Mouse (Mus musculus): ENCODE data around the gene Nanos1. TPM values are rescaled to one million over a fixed set of nuclear protein-coding genes. Genes with fewer than 3 reads are reported as not detected.

The Nanos1 gene
- polyA plus RNA-seq, 1 experiment from 2014 or later = 21.2 TPM

DNA sequence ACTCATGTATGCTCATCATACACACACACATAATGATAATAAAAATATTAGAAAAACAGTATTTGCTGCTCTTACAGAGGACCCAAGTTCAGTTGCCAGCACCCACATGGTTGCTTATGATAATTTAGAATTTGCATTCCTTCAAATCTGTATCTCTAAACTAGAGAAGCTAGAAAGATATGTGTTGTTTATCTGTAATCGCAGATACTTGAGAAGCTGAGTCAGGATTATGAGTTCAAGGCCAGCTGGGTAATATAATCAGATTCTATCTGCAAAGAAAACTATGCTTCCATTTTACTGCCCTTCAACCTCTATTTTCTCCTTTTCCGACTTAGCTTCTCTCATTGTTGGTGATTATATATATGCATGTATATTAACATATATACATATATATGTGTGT, 41.6 kb downstream of the Nanos1 start:
- WGBS = 89% methylated on average over 2 of the region's 2 CpGs
- no peaks in the 10 kb centered on the region for H3K9me3 ChIP-seq (ENCODE audit: control insufficient read depth, low read length)
- no peak overlapping the region for H3K4me3 ChIP-seq (ENCODE audit: low read depth, low read length)
- H3K27ac ChIP-seq (ENCODE audit: low read depth, low read length) = no peak overlapping the region
- H3K4me1 ChIP-seq (ENCODE audit: control insufficient read depth, insufficient read depth, low read length) = no peaks in the 10 kb centered on the region
- ATAC-seq (ENCODE audit: low read depth) = no peak
- no peaks in the 10 kb centered on the region for H3K27me3 ChIP-seq (ENCODE audit: control insufficient read depth, insufficient read depth, low read length)
- no peak overlapping the region for H3K4me2 ChIP-seq (ENCODE audit: low read depth, low read length)
- H3K9ac ChIP-seq (replicated peaks; ENCODE audit: low read depth, low read length) = no peak overlapping the region
- H3K36me3 ChIP-seq (ENCODE audit: control insufficient read depth, insufficient read depth, low read length) = no peaks in the 10 kb centered on the region

DNA sequence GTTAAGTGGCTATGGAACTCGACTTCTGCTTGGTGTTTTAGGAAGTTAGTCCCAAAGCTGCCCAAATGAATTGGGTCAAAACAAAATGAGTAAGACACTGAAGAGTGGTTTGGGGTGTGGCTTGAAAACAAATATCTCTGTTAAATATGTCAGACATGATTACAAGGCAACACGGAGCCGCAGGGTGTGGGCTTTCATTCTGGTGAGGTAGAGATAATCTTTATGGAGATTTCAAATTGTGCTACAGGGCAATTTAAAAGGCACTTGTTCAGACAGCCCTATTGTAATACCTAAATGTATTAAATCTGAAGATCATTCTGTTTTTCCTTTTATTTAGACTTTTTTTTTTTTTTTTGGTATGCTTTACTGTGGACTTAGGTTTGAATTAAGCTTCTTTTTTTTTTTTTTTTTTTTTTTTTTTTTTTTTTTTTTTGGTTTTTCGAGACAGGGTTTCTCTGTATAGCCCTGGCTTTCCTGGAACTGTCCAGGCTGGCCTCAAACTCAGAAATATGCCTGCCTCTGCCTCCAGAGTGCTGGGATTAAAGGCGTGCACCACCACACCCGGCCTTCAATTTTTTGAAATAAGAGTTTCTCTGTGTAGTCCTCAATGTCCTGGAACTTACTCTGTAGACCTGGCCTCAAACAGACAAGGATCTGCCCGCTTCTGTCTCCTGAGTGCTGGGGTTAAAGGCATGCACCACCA, 44.2 kb downstream of the Nanos1 start:
- ATAC-seq (ENCODE audit: low read depth) = no peak
- H3K36me3 ChIP-seq (ENCODE audit: control insufficient read depth, insufficient read depth, low read length) = no peaks in the 10 kb centered on the region
- no peaks in the 10 kb centered on the region for H3K4me1 ChIP-seq (ENCODE audit: control insufficient read depth, insufficient read depth, low read length)
- WGBS = 81% methylated on average over 7 of the region's 7 CpGs
- H3K27me3 ChIP-seq (ENCODE audit: control insufficient read depth, insufficient read depth, low read length) = no peaks in the 10 kb centered on the region
- H3K4me2 ChIP-seq (ENCODE audit: low read depth, low read length) = no peak overlapping the region
- H3K4me3 ChIP-seq (ENCODE audit: low read depth, low read length) = no peak overlapping the region
- H3K27ac ChIP-seq (ENCODE audit: low read depth, low read length) = no peak overlapping the region
- H3K9ac ChIP-seq (replicated peaks; ENCODE audit: low read depth, low read length) = no peak overlapping the region
- no peaks in the 10 kb centered on the region for H3K9me3 ChIP-seq (ENCODE audit: control insufficient read depth, low read length)

DNA sequence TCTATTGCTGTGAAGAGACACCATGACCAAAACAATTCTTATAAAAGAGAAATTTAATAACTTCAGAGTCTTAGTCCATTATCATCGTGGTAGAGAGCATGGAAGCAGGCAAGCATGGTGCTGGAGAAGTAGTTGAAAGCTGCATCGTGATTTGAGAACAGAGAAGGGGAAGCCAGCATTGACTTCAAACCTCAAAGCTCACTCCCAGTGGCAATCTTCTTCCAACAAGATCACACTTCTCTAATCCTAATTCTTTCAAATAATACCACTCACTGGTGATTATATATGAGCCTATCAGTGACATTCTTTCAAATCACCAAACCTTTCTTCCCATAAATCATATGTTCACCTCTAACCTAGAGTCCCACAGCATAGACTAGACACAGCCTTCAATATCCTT, 49.1 kb downstream of the Nanos1 start:
- Histone ChIP-seq H3K9me3 (ENCODE audit: control insufficient read depth, low read length) (no peaks in the 10 kb centered on the region), H3K4me1 (ENCODE audit: control insufficient read depth, insufficient read depth, low read length) (no peaks in the 10 kb centered on the region), H3K4me3 (ENCODE audit: low read depth, low read length) (no peak overlapping the region), H3K36me3 (ENCODE audit: control insufficient read depth, insufficient read depth, low read length) (no peaks in the 10 kb centered on the region), H3K27me3 (ENCODE audit: control insufficient read depth, insufficient read depth, low read length) (no peaks in the 10 kb centered on the region), H3K9ac (replicated peaks; ENCODE audit: low read depth, low read length) (no peak overlapping the region), H3K4me2 (ENCODE audit: low read depth, low read length) (no peak overlapping the region), H3K27ac (ENCODE audit: low read depth, low read length) (no peak overlapping the region)
- 66% methylated on average over 2 of the region's 2 CpGs for WGBS
- ATAC-seq (ENCODE audit: low read depth) = no peak

Small RNA genes lying within 50 kb of the gene (microRNA-seq; reads per million reads assigned to microRNA genes)
- not detected for gene mmu-mir-3084-1

Other genes starting within 250 kb of the Nanos1 start
- 25.3 and 28.7 TPM in 2 replicates for gene Cacul1, start 175.0 kb upstream of the Nanos1 start, polyA plus RNA-seq (2014; fragmentation: Nextera tagmentation; extraction: Ambion mirVana)
- gene Eif3a, start 34.7 kb downstream of the Nanos1 start, polyA plus RNA-seq (2014; fragmentation: Nextera tagmentation; extraction: Ambion mirVana) = 123 and 131 TPM in 2 replicates
- gene Fam45a, start 55.6 kb downstream of the Nanos1 start, polyA plus RNA-seq (2014; fragmentation: Nextera tagmentation; extraction: Ambion mirVana) = 47.9 and 49.8 TPM in 2 replicates
- gene Sfxn4, start 105.5 kb downstream of the Nanos1 start, polyA plus RNA-seq (2014; fragmentation: Nextera tagmentation; extraction: Ambion mirVana) = 11.9 and 14.6 TPM in 2 replicates
- gene Prdx3, start 118.6 kb downstream of the Nanos1 start, polyA plus RNA-seq (2014; fragmentation: Nextera tagmentation; extraction: Ambion mirVana) = 127 and 135 TPM in 2 replicates
- 3.3 and 3.9 TPM in 2 replicates for gene Grk5, start 133.8 kb downstream of the Nanos1 start, polyA plus RNA-seq (2014; fragmentation: Nextera tagmentation; extraction: Ambion mirVana)